Mouse (Mus musculus) lung, embryonic 16.5 days (tissue): Measurements from ENCODE around the gene Sap30l. TPM values are rescaled to one million over a fixed set of nuclear protein-coding genes. Genes with fewer than 3 reads are reported as not detected.
"Not testable (repeated sequence)": the region's sequence is repeated elsewhere in the genome, so short reads cannot be mapped to it uniquely, and the experiment has no call there.

Experiments used
- ATAC-seq: fragments of 200-750 bp; cut with Nextera tagmentation; 2 replicates; pipeline ENCODE4 v1.8.0; 2017; ENCODE audit warnings: low read depth, mild to moderate bottlenecking, moderate library complexity
- H3K27ac ChIP-seq: fragments of 300-500 bp; sonication (generic); 2 replicates; pipeline ENCODE4 v1.5.1; 2014; ENCODE audit warnings: mild to moderate bottlenecking, control low read depth, low read length
- H3K27me3 ChIP-seq: fragments of 300-500 bp; sonication (generic); 2 replicates; pipeline ENCODE4 v1.6.1; 2014; ENCODE audit warnings: low read depth, low read length, mixed read lengths; ENCODE audit not compliant: control insufficient read depth, insufficient read depth
- H3K36me3 ChIP-seq: fragments of 300-500 bp; sonication (generic); 2 replicates; pipeline ENCODE4 v1.6.1; 2014; ENCODE audit warnings: low read length; ENCODE audit not compliant: control insufficient read depth, insufficient read depth
- H3K4me1 ChIP-seq: fragments of 300-500 bp; sonication (generic); replicated peaks from 2 replicates; pipeline ENCODE4 v1.6.1; 2014; ENCODE audit warnings: low read length, mixed read lengths; ENCODE audit not compliant: control insufficient read depth, insufficient read depth
- H3K4me2 ChIP-seq: fragments of 300-500 bp; sonication (generic); 2 replicates; pipeline ENCODE4 v1.6.1; 2014; ENCODE audit warnings: low read depth, low read length, control low read depth
- H3K4me3 ChIP-seq: fragments of 300-500 bp; sonication (generic); 2 replicates; pipeline ENCODE4 v1.5.1; 2014; ENCODE audit warnings: mild to moderate bottlenecking, low read length, control low read depth
- H3K9ac ChIP-seq: fragments of 300-500 bp; sonication (generic); 2 replicates; pipeline ENCODE4 v1.6.1; 2014; ENCODE audit warnings: low read length, control low read depth
- H3K9me3 ChIP-seq: fragments of 300-500 bp; sonication (generic); 2 replicates; pipeline ENCODE4 v1.6.1; 2016; ENCODE audit warnings: low read length; ENCODE audit not compliant: control insufficient read depth
- WGBS: fragments of 180-500 bp; shearing (Covaris S2); extraction: QIAGEN DNeasy Blood & Tissue Kit; methylation state at CpG from one replicate; pipeline ENCODE4 v1.1.7; 2014; 5-methylcytosine and 5-hydroxymethylcytosine counted together
- polyA plus RNA-seq: library from polyadenylated mRNA; unstranded; fragments of >200 nt; fragmentation: Nextera tagmentation; extraction: Ambion mirVana; gene quantifications from 2 replicates; pipeline ENCODE4 v1.2.1, GENCODE M21; 2015

Gene Sap30l
- polyA plus RNA-seq, 1 experiment from 2014 or later: 6.1 TPM

DNA sequence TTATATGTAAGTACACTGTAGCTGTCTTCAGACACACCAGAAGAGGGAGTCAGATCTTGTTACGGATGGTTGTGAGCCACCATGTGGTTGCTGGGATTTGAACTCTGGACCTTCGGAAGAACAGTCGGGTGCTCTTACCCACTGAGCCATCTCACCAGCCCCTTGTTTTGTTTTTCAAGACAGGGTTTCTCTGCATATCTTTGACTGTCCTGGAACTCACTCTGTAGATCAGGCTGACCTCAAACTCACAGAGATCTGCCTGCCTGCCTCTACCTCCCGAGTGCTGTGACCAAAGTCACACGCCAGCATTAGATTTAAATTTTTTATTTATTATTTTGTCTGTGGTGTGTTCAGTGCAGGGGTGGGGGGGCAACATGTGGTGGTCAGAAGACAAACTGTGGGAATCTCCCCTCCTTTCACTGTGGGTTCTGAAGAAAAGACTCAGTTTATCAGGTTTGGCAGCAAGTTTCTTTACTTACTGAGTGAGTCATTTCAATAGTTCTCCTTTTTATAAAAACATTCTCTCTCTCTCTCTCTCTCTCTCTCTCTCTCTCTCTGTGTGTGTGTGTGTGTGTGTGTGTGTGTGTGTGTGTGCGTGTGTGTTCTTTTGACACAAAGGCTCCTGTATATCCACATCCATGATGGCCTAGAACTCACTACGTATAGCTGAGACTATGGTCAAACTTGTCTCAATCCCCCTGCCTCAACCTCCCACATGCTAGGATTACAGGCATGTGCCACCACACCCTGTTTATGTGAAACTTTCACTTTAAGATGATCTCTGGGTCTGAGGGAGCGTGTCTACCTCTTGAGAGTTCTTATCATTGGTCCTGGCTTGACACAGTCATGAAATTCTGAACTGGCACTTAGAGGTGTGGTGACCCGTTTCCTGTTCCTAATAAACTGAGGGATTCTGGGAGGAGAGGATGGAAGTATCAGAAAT lies 45.3 kb downstream of the Sap30l start:
- H3K4me1 ChIP-seq, ATAC-seq, H3K4me3 ChIP-seq, H3K9me3 ChIP-seq, H3K9ac ChIP-seq, H3K36me3 ChIP-seq, H3K27ac ChIP-seq, H3K4me2 ChIP-seq: not testable (repeated sequence)
- WGBS: 75% methylated on average over 8 of the region's 9 CpGs
- H3K27me3 ChIP-seq: peaks cover 26% of the 10 kb centered on the region

DNA sequence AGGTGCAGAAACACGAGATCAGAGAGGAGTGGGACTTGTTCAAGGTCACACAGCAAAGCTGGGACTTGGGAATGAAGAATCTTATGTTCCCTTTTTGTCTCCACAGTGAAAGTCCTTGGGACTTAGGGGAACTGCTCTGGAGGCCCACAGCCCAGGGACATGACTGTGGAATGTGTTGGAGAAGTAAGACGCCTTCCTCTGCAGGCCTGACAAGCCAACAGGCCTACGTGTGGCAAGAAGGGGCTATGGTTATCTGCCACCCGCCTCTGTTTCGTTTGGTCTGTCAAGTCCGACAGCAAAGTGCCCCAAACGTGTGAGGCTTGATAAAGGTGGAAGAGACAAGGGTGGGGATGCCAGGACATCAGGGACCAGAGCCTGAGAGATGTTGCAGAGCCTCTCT lies 46.0 kb downstream of the Sap30l start:
- Histone ChIP-seq H3K4me1 (peaks cover 6% of the 10 kb centered on the region), H3K27ac (no peak overlapping the region), H3K9me3 (no peaks in the 10 kb centered on the region), H3K9ac (no peak overlapping the region), H3K27me3 (peaks cover 22% of the 10 kb centered on the region), H3K36me3 (no peaks in the 10 kb centered on the region), H3K4me2 (no peak overlapping the region), H3K4me3 (no peak overlapping the region)
- WGBS: 51% methylated on average over 7 of the region's 7 CpGs
- ATAC-seq: no peak

DNA sequence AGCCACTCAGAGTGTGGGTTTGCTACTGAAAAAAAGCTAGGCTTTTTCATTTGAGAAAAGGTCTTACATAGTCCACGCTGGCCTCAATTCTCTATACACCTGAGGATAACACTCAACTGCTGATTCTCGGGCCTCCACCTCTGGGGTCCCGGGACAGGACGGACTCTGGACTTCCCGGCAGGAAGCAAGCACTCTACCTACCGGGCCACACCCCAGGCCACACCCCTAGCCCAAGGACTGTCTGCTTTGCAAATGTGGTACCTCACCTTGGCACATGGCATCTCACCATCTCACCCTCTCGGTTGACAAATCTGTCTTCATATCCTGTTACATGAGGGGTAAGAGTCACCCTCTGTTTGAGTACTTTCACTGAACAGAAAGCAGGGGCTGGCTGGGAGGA lies 48.9 kb downstream of the Sap30l start:
- no peak overlapping the region for H3K9ac ChIP-seq
- peaks cover 6% of the 10 kb centered on the region for H3K4me1 ChIP-seq
- ATAC-seq: no peak
- H3K27ac ChIP-seq: no peak overlapping the region
- 34% methylated on average over 7 of the region's 7 CpGs for WGBS
- no peak overlapping the region for H3K4me2 ChIP-seq
- H3K4me3 ChIP-seq: no peak overlapping the region
- peaks cover 16% of the 10 kb centered on the region for H3K27me3 ChIP-seq
- no peaks in the 10 kb centered on the region for H3K9me3 ChIP-seq
- H3K36me3 ChIP-seq: no peaks in the 10 kb centered on the region

DNA sequence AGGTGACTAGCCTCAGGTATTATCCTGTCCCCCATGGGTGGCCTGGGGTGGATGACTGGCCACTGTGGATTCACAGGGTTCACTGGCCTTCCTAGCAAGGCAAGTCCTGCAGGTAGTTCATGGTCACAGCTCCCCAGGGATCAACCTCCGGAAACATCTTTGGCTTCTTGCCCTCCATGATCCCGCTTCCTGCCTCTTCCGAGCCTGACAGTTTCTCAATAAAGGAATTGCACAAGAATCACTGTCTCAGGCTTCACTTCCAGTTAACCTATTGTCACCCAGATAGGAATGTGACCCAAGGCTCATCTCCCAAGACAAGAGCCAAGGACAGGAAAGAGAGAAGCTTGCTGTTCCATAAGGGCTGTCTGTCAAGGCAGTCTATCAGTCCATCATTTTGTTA lies 49.5 kb downstream of the Sap30l start:
- H3K4me2 ChIP-seq: no peak overlapping the region
- ATAC-seq: no peak

DNA sequence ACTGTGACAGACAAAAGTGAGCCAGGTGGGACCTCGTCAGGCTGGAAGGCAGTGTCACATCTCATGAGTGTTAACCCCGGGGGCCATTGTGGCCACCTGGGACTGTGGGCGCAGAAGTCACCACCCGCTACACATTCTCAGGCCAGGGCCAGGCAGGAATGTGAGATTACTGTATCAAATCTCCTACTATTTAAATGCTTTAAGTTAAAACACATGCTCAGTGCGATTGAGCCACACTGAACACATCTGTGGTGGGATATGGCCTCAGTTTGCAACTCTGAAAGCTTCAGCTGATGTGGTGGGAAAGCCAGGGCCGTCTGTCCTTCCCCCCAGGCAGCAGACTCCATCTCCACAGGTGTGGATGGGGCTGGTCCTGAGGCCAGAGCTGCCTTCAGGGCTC lies 52.1 kb downstream of the Sap30l start:
- Histone ChIP-seq H3K27ac (no peak overlapping the region), H3K9ac (no peak overlapping the region), H3K9me3 (no peaks in the 10 kb centered on the region), H3K36me3 (no peaks in the 10 kb centered on the region), H3K4me2 (no peak overlapping the region), H3K4me1 (peaks cover 6% of the 10 kb centered on the region), H3K4me3 (no peak overlapping the region), H3K27me3 (peaks cover 9% of the 10 kb centered on the region; the same call in 1 of the 2 replicates)
- ATAC-seq: no peak
- WGBS: 69% methylated on average over 6 of the region's 6 CpGs

More for the DNA sequence above, 49.5 kb downstream of the Sap30l start:
- no peak overlapping the region for H3K4me3 ChIP-seq
- 27% methylated on average over 3 of the region's 3 CpGs for WGBS
- H3K36me3 ChIP-seq: no peaks in the 10 kb centered on the region
- peaks cover 6% of the 10 kb centered on the region for H3K4me1 ChIP-seq
- H3K9me3 ChIP-seq: no peaks in the 10 kb centered on the region
- H3K27me3 ChIP-seq: peaks cover 16% of the 10 kb centered on the region
- H3K9ac ChIP-seq: no peak overlapping the region
- H3K27ac ChIP-seq: no peak overlapping the region

DNA sequence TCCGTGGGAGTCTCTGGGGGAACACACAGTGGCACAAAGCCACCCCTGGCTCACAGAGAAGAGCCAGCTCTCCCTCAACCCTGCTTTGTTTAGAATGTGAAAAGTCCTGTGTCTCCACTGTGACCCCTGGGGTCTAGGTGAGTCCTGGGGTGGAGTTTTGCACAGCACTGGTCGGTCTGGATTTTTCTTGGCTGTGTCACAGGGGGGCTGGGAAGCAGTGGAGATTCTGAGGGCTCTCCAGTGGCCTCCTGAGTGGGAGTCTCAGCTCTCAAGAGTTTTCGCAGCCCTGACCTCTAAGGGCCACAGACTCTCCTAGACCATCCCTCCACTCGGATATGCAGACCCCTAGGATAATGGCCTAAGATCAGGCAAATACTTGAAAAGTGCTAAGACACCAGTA lies 56.3 kb downstream of the Sap30l start:
- Histone ChIP-seq H3K4me3 (no peak overlapping the region), H3K4me2 (no peak overlapping the region), H3K4me1 (no peaks in the 10 kb centered on the region), H3K36me3 (no peaks in the 10 kb centered on the region), H3K27me3 (no peaks in the 10 kb centered on the region), H3K9ac (no peak overlapping the region), H3K27ac (no peak overlapping the region), H3K9me3 (no peaks in the 10 kb centered on the region)
- no peak for ATAC-seq
- 29% methylated on average over 4 of the region's 4 CpGs for WGBS

Other genes with a start within 250 kb of the Sap30l start
- gene Galnt10, start 156.2 kb upstream of the Sap30l start, polyA plus RNA-seq: 12.4 and 12.8 TPM in 2 replicates
- gene Hand1, start 31.2 kb downstream of the Sap30l start, polyA plus RNA-seq: 0.16 and 0.23 TPM in 2 replicates
- gene Larp1, start 207.4 kb downstream of the Sap30l start, polyA plus RNA-seq: 15.3 and 16.3 TPM in 2 replicates